Mouse (Mus musculus) spleen, postnatal 4 days (tissue): ENCODE results near the gene Pim1.
"Not testable (repeated sequence)": the region's sequence is repeated elsewhere in the genome, so short reads cannot be mapped to it uniquely, and the experiment has no call there.

Source experiments
- DNase-seq, 2 experiments: peaks; one replicate each; pipeline ENCODE4 v3.0.0; 2022; ENCODE audit warnings: low spot score in 2 of 2

Pim1 gene

GRCm38 (mm10) chr17:29494062-29494731 lies 3.6 kb downstream of the Pim1 start:
- DNase-seq: peak in 1 of 2 experiments; percentile 24

- DNase-seq: peak; percentile 28 to 67
Observed at GRCm38 (mm10) chr17:29494732-29495076, 4.2 kb downstream of the Pim1 start.

DNA sequence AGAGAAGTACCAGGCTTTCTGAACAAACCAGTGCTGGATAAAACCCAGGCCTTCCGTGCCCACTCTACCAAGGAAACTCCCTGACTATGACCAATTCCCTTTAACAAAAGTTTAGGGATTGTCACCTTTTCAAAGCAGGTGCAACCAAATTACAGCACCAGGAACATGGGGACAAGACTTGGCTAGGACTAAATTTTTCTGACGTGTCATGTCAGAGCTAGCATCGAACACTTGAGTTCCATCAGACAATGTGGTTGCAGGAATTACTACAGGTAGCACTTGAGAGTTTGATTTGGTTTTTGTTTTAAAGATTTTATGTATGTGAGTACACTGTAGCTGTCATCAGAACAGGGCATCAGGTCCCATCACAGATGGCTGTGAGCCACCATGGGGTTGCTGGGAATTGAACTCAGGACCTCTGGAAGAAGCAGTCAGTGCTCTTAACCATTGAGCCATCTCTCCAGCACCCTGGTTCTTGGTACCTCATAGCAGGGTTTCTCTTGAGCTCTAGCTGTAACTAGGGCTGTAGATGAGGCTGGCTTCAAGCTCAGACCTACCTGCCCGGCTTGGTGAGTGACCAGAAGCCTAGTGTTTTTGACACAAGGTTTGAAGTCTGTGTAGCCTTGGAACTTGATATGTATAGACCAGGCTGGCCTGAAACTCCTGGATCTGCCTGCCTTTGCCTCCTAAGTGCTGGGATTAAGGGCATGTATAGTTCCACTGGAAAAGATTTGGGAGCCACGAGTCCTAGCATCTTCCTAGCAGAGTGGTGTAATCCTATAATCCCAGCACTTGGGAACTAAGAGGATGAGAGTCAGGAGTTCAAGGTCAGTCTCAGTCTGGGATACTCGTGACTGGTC lies 5.9 kb downstream of the Pim1 start:
- DNase-seq: no peak

DNA sequence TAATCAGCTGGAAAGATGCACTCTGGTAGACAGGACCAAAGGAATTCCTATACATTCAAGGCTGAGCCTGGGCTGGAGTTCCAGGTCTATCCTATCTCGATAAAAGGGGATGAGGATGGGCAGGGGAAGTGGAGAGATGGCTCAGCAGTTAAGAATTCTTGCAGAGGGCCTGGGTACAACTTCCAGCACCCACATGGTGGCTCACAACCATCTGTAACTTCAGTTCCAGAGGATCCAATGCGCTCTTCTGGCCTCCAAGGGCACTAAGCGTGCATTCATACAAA lies 6.5 kb downstream of the Pim1 start:
- no peak for DNase-seq

DNA sequence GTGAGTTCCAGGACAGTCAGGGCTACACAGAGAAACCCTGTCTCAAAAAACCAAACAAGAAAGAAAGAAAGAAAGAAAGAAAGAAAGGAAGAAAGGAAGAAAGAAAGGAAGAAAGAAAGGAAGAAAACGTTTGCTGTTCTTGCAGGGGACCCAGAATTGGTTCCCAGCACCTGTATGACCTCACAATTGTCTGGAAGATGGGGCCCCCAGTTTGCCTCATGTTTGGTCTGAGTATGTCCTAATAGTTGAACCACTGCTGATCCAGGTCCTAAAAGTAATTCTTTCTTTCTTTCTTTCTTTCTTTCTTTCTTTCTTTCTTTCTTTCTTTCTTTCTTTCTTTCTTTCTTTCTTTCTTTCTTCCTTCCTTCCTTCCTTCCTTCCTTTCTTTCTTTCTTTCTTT lies 6.9 kb downstream of the Pim1 start:
- not testable (repeated sequence) for DNase-seq

- peak; percentile 56 to 70 for DNase-seq
Observed at GRCm38 (mm10) chr17:29498028-29498427, 7.5 kb downstream of the Pim1 start.

DNA sequence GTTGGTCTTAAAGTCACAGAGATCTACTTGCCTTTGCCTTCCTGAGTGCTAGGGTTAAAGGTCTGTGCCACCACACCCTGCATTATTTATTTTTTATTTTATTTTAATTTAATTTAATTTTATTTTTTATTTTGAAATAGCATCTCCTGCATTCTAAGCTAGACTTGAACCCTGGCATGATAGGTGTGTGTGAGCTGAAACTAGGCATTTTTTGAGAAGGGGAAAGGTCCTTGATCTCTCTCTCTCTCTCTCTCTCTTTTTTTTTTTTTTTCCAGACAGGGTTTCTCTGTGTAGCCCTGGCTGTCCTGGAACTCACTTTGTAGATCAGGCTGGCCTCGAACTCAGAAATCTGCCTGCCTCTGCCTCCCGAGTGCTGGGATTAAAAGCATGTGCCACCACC lies 8.4 kb downstream of the Pim1 start:
- DNase-seq: not testable (repeated sequence)

- DNase-seq: peak; percentile 60 to 65
Observed at GRCm38 (mm10) chr17:29499511-29499910, 9.0 kb downstream of the Pim1 start.

DNA sequence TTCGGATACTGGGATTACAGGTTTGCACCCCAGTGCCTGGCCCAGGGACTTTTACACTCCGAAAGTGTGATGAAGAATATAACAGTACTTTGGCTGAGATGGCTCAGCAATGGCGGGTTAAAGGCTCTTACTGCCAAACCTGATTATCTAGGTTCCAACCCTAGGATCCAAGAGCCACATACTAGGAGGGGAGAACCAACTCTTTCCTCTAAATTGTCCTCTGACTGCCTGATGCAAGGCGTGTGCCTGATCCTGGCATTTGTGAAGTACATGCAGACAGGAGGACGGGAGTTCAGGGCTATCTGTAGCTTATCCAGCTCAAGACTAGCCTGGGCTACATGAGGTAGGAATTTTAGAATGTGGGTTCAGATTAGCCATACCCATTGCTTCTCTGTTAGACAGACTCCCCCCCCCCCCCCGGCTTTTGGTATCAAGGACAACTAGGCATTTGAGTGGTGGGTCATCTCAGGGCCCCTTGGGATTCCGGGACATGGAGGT lies 9.7 kb downstream of the Pim1 start:
- no peak for DNase-seq

DNA sequence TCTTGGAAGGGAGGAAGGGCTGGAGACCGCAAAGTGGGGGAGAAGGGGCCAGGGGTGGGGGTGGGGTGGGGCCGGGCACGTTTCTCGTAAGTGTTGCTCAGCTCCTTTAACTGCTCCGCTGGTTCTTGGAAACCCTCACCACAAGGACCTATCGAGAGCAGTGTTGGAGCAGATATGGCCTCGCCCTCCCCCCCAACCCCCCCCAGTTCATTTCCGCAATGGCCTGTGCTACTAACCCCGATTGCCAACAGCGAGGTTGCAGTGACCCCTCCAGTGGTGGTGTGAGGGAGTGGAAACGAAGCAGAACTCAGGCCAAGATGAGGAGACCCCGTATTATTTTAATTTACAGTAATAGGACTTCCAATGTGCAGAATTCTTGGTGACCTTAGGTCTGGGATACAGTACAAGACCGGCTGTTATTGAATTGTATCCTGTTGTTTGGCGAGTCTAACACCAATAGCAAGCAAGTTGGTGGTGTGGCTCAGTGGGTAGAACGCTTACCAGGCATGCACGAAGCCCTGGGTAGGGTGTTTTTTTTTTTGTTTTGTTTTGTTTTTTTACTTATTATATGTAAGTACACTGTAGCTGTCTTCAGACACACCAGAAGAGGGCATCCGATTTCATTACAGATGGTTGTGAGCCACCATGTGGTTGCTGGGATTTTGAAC lies 10.4 kb downstream of the Pim1 start:
- DNase-seq: peak; percentile 56 to 72

DNA sequence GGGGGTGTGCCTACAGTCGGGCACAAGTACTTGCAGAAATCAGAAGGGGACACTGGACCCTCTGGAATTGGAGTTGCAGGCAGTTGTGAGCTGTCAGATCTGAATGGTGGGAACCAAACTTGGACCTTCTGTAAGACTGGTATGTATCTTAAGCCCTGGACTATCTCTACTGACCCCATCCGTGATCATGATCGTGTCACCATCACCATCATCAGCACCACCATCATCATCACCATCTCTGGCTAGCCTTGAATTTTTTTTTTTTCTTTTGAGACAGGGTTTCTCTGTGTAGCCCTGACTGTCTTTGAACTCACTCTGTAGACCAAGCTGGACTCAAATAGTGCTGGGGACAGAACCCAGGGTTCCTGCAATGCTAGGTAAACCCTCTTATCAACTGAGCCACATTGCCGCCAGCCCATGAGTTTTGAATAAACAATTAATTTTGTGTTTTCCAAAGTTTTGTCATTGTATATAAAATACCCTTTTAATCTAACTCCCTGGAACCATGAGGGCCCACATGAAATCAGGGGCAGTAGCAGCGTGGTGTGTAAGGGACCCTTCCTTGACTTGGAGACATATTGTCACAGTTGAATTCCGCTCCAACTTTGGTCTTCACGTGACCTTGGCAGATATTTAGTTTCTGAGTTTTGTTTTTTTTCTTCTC lies 11.6 kb downstream of the Pim1 start:
- DNase-seq: peak in 1 of 2 experiments; percentile 64

- DNase-seq: peak in 1 of 2 experiments; percentile 79
Observed at GRCm38 (mm10) chr17:29502669-29503665, 12.4 kb downstream of the Pim1 start.

- peak in 1 of 2 experiments; percentile 73 for DNase-seq
Observed at GRCm38 (mm10) chr17:29503700-29504099, 13.1 kb downstream of the Pim1 start.

GRCm38 (mm10) chr17:29508927-29509608 lies 18.5 kb downstream of the Pim1 start:
- DNase-seq: peak; percentile 39 to 61

DNA sequence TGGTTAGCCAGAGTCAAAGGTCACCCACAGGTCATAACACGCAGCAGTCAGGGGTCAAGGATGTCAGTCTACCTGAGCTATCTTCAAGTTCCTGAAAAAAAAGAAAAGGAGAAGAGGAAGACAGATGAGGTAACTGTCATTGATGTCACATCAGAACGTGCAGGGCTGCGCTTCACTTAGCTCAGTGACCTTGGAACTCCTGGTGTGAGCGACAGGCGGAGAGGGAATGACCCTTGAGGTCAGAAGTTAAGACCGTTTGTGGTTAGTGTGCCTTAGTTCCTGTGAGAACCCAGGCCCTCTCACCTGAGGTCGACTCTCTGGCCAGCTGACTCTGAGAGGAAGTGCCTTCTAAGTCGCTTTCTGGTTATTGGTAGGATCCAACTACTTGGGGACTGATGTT lies 20.1 kb downstream of the Pim1 start:
- peak in 1 of 2 experiments; percentile 65 for DNase-seq

DNA sequence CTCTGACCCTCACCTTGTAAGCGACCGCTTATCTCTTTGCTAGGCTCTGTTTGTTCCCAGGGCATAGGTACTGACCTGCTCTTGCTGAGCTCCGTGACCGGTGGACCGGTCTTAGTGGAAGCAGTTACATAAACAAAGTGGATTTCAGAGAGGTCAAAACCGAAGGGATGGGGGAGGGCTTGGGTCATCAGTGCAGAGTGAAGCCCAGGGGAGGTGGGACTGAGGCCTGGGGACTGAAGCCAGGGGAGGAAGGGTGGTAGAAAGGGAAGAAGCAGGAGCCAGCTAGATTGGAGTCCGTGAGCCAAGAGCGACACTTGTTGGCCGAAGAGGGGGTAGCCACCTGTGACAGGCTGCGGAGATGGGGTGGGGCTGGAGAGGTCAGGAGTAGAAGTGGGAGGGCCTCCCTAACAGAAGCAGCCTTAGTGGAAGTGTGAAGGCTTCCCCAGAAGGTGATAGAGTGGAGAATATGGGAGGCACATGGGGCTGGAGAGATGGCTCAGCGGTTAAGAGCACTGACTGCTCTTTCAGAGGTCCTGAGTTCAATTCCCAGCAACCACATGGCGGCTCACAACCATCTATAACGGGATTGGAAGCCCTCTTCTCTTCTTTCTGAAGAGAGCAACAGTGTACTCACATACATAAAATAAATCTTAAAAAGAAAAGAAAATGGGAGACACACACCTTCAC lies 22.6 kb downstream of the Pim1 start:
- DNase-seq: peak; percentile 82 to 87

DNA sequence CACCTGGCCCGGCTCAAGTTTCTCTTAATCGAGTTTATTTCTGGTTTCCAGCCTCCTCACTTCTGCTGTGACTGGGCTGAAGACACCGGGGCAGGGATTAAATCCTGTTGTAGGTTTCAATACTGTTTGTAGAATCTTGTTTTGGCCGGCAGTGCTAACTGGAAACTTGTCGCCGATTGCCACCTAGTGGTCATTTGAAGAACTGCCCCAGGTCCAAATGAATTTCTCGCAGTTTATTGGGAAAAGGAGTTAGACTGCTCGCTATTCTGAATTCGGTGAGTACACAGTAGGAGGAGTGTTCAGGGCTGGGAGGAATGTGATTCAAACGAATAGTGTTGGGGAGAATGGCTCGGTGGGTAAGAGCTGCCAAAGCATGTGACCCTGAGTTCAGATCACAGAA lies 23.9 kb downstream of the Pim1 start:
- peak; percentile 81 to 91 for DNase-seq

DNA sequence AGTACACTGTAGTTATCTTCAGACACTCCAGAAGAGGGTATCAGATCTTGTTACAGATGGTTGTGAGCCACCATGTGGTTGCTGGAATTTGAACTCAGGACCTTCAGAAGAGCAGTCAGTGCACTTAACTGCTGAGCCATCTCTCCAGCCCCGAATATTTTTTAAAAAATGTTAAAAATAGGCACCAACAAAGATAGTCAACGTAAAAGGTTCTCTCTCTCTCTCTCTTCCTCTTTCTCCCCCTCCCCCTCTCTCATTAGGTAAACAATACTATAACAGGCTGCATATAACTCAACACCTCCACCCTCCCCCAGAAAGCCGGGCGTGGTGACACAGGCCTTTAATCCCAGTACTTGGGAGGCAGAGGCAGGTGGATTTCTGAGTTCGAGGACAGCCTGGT lies 28.1 kb downstream of the Pim1 start:
- not testable (repeated sequence) for DNase-seq

GRCm38 (mm10) chr17:29519731-29520130 lies 29.2 kb downstream of the Pim1 start:
- DNase-seq: no peak

DNA sequence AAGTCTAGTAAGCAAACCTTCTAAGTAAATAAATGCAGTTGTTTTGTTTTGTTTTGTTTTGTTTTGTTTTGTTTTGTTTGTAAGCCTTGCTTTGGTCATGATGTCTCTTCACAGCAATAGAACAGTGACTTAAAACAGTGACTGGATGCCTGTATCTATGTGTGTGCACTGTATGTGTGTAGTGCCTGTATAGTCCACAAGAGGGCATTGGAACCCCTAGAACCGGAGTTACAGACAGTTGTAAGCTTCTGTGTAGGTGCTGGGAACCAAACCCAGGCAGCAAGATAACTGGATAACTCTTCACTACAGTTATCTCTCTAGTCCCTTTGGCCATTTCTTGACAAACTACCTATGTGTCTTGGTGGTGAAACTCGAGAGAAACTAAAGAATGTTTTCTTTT lies 35.1 kb downstream of the Pim1 start:
- DNase-seq: no peak
